Mouse (Mus musculus) telencephalon, adult 2 months (tissue): ENCODE measurements at regions not wholly inside any gene's neighbourhood (a gene's known extent, or its start where the extent isn't known, plus 50 kb on each side); places are given as distances from the start of the nearest gene placed in this dataset.
A peak's percentile ranks its signal among the peaks of the same experiment; 100 is the strongest.

Experiments used
- DNase-seq: peaks from one replicate; pipeline ENCODE4 v3.0.0-alpha.2; 2011; ENCODE audit warnings: low read depth, low spot score

DNA sequence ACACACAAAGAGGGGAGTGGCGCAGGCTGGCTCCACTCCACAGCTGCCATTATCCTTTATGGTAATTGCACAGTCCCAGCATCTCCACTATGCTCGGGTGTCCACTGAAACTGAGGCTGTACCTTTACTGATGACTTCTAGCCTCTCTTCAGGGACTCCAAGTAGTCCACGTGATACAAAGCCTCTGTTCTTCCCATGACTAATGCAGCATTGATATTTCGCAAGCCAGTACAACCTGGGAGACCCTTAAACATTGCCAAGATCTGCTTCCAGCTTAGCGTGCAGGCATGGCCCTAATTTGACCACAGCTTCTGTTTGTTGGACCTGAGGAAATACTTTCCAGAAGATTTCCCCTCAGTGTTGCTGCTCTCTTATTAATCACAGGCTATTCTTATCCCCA is 215.8 kb downstream of the Galc start:
- no peak for DNase-seq

DNA sequence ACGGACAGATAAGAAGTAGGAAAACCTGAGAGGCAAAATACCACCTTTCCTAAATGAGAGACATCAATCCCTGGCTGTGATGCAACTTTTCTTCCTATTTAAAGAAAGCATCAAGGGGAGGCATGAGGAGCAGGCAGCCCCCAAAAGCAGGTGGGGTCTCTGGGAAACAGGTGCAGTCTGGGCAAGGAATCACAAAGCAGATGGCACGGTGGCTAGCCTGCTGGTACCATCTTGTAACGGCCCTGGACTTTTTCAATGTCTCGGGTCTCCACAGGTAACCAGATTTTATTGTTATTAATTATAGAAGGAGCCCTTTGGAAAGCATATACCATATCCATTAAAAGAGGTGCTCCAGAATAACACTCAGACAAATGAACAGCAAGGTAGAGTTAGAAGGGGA is 219.6 kb downstream of the Galc start:
- DNase-seq: no peak

DNA sequence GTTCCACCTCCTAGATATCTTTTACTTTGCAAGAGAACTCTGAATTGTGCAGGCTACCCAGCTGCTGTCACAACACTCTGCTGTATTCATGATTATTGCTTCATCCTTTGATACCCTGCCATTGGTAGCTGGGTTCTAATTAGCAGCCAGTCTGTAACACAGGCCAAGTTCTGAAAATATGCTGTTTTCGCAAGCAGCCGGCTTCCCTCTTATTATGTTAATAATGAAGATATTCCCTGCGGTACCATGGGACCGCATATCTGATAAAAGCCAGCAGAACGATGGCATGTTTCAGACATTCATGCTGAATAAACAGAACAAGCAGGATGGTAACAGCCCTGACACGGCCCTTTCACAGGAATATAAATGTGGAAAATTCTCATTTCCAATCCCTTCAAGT is 235.6 kb downstream of the Galc start:
- DNase-seq: peak; percentile 39

DNA sequence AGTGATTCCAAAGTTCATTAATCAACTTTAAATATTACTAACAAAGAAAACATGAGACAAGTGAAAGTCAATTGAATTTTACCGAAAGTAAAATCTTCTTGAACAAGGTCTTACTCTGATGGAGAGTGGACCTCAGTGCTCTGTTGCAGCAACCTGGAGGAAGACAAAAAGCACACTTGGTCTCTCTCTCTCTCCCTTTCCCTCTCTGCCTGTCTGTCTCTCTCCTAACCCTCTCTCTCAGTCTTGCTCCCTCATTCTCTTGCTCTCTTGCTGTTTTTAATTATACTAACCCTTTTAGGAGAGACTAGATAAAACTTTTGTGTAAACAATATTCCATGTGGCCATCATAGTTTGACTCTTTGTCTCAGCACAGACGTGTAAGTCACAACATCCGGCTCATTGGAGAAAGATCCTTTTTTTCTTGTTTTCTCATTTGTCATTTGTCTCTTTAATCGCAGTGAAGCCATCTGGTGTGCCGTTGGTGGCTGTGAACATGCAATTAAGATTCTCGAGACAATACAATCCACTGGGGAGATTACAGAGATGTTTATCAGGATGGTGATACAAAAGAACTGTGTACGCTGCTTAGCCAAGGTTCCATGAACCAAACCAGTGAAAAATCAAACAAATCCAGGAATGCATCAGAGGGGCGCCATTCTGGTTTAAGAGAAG is 244.5 kb downstream of the Galc start:
- DNase-seq: no peak

DNA sequence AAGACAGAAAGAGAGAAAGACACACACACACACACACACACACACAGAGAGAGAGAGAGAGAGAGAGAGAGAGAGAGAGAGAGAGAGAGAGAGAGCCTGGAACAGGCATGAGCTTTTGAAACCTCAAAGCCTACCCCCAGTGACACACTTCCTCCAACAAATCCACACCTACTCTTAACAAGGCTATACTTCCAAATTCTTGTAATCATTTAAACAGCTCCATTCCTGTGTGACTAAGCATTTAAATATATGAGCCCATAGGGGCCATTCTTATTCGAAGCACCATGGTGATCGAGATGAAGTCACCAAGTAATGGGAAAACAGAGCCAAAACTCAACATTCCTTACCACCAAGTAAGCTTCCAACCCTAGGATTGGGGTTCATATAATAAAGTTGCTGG is 250.1 kb downstream of the Galc start:
- DNase-seq: no peak

DNA sequence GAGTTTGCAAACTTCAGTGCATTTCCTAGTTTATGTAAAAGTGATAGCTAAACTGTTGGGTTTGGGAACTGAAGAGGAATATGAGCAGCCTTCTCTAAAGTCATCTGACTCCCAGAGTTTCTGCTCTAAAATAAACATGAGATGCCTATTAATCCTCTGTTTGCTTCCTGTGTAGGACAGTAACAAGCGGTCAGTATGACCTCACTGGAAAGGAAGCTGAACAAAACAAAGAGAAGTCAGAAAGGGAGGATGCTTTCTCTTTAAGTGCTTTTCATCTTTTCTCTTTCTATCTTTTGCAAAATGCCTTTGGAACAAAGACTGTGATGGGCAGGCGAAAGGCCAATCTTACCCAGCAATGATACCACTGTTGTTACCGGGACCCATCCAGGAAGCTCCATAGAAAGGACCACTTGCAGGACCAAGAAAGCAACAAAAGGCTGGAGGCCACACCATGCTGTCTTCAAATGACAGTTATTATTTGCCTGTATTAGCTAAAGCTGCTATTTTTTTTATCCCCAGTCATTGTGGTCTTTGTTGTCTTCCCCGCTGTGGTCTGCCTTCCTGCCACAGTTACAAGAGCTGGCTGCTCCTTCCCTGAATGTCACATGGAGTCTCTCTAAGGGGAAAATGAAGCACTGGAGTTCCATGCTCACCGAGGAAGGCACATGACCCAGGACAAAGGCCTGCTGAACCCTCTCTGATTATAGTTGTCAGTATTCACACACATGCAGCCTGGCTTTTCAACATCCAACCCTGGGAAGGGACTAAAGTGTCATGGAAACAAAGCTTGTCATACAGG is 253.4 kb downstream of the Galc start:
- DNase-seq: no peak

DNA sequence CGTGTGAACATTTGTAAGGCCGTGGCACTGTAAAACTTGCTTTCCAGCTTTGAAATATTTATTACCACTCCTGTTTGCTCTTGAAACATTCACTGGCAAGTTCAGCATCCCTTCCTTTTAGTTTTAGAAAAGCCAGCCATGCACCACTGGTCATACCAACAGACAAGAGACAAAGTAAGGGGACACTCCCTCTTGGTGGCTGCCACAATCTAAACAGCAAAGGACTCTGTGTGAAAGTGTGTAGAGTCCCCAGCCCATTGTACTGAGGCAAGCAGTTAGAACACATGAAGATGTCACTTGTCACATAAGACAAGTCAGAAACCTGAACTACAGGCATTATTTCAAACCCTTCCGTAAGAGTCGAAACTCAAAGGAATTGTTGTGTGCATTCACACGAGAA is 257.0 kb downstream of the Galc start:
- no peak for DNase-seq

DNA sequence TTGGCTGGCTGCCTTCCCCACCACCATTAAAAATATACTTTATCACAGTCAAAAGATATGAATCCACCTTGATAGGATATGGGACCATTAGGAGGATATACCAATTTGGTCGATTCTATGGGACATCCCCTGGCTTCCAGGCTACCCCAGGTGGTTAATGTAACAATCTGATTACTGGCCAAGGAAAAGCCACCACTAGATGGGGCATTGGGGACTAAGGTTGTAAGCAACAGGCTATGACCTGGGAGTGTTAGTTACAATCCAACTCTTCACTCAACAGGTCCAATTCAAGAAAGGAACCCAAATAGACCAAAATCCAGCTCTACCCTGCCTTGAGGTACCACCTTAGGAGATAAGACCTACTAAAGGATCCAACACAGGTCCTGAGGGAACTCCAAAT is 264.4 kb downstream of the Galc start:
- no peak for DNase-seq

DNA sequence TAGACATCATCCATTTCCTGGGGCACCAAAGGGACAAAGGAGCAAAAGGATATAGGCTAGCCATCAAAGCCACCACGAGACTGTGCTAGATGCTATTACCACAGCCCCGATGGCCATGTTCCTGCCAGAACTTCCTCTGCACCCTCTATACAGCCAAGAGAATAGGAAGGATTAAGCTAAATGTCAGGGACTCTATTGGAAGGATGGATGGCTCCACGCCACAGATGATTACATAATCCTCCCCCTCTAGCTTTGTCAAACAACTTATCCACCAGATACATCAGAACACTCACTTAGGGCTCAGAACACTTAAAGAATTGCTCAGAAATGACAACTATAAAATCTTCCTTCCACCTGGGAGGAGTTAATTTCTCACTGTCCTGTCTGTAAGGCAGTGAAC is 265.3 kb downstream of the Galc start:
- DNase-seq: no peak

DNA sequence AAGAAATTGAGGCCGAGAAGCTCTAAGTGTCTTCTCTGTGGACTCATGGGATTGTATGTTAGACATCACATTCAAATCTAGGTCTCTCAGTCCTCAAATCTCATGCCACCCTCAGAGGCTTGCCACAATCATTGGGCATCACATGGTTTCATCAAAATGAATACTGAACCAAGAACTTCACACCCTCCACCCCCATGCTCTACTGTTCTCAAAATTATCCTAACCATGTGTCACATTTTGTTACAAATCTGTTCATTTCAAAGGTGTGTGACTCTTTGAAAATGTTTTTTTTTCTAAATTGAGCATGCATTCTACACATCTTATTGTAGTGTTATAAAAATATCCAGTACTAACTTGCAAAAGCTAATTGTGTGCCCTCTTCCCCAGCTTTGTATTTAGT is 275.9 kb downstream of the Galc start:
- peak; percentile 80 for DNase-seq

DNA sequence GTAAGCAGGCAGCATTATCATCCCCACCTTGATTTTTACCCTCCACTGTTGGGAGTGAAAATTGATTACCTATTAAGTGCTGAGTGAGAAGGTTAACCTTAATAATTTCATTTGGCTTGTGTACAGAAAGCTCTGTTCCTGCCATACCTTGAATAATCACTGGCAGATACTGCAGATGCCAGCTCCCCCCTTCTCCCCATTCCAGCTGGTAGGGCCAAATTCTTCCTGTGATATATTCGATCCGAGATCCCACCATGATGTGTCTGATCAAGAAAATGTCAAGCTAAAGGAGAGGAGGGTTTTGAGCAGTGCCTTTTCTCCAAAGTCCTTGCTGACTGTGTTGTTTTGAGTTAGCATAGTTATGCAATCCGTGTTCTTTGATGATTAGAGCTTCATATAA is 280.6 kb downstream of the Galc start:
- no peak for DNase-seq

DNA sequence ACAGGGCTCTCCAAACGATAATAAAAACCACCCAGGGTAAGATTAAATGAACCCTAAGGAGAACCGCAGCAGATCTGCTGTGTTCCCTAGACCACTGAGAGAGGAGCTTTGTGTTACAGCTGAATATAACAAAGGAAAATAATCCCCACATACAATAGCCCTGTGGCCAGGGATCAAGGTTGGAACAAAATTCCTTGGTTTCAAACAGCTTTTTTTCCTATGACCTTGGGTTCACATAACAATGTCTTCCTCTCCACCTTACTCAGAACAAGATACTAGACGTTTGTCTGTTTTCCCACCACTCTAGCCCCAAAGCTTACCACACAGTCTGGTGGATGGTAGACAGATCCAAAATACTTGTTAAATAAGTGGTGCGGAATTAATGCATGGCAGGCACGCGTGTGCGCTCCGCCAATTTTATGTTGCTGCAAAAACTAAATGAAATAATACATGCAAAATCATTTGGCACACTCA is 281.0 kb downstream of the Galc start:
- no peak for DNase-seq

DNA sequence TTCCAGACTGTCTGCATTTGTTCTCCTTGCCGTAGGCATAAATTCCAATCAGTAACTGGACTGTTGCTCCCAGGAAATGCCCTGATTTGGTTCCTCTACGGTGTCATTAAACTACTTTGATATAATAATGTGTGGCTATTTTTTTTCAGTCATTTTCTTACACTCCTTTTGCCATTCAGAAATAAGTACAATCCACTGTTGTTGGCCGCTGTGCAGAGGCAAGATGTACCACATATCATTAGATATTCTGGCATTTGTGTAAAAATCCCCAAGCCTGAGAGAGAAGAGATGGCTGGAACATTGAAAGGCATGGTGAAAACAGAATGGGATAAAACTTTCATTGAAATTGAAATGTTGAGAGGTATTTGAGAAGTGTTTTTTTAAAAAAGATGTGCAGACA is 281.6 kb downstream of the Galc start:
- no peak for DNase-seq

DNA sequence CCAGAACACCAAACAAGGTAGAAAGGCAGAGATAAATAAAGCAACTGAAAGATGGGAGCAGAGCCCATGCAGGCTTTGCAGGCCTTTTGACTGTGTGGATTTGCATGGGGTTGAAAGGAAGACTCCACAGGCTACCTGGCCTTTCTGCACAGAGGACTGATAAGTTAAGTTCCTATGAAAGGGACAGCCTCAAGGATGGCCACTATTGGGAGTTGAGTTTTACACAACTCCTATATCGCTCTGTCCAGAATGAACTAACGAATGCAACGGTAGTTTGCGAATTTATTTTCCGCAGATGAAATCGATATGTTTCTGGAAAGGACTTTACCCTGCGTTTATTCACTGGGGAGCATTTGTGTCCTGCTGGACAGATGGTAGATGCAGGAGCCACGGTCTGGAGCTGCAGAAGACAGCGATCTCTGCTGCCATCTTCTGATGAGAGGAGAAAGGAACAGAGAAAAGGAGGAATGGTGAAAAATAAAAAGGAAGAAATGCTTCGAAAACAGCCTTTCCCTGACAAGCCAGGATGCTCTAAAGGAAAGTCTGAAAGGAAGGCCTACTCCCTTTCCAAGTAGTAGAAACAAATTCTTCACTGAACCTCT is 285.2 kb downstream of the Galc start:
- peak; percentile 38 for DNase-seq

DNA sequence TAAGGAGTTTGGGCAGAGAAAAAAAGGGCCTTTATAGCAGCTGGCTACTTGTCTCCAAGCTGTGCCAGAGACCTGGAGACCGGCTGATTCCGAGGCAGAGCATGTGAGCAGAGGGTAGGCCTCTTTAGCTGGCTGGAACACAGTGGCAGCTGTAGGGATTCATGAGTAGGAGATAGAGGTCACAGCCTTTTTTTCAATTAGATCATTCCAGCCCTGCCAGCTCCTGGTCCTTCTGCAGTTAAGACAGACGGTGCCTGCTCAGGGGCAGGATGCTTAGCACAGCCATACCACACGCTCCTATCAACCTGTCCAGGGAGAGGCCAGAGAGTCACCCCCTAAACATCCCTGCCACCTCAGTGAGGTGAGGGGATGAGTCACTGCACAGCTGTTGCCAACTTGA is 302.1 kb downstream of the Galc start:
- no peak for DNase-seq

DNA sequence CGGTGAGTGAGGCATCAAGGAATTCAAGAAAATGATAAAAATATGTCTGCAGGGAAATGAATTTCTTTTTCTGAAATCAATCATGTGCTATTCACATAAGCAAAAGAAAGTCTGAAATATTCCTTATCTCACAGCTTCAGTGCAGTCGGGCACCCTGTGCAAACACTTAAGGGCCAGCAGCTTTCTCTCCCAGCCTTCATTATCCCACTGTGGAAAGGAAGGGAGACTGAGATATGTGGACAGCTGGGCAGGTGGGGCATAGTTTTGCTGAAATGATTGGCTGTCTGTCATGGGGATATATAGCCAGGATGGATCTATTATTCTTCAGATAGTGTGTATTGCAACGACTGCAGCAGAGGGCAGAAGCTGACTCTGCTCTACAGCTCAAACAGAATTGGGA is 305.9 kb downstream of the Galc start:
- no peak for DNase-seq

DNA sequence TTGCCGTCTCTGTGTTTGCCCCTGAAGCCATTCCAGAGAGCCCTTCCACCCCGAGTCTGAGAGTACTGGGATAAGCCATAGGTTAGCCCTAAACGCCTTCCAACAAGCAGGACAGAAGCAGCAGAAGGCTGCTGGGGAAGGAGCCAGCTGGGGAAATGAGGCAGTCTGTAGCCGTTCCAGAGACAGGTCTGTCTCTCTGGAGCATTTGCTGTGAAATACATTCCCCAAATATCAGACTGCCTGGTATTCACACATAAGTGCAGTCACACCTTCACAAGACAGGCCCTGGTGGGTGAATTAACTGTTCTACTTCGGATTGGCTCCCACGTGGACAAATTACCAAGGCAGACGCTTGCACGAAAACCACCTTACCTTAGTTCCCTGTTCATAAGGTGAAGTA is 307.1 kb downstream of the Galc start:
- DNase-seq: peak; percentile 32

DNA sequence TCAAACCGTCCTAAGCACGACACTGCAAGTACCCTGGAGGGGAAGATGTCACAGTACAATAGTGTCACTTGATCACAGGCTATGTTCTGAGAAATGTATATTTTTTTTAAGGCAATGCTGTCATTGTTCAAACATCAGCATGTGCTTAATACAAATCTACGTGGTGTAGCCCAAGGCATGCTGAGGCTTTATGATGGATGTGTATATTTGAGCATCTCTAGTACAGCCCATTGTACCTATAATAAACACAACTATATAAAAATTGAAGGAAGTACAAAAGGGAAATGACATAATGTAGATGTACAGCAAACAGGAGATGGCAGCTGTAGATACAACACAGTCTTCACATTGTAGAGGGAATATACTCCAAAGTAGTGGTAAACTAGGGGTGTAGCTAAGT is 309.2 kb downstream of the Galc start:
- no peak for DNase-seq

DNA sequence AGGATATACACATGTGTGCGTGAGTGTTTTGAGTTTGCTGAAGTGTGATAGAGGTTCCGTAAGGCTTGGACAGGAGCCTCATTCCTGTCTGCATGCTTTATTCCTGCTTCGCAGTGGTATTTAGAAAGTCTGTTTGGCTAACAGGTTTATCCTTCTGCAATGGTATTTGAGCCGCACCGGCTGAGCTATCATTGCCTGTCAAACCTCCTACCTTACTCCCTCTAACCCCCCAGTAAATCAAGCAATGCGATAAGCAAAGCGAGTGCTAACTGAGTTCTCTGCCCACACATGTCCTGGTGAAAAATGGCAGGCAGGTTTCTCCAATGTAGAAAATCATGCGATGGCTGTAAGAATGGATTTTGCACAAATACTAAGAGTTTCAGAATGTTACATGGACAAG is 311.8 kb downstream of the Galc start:
- DNase-seq: no peak

DNA sequence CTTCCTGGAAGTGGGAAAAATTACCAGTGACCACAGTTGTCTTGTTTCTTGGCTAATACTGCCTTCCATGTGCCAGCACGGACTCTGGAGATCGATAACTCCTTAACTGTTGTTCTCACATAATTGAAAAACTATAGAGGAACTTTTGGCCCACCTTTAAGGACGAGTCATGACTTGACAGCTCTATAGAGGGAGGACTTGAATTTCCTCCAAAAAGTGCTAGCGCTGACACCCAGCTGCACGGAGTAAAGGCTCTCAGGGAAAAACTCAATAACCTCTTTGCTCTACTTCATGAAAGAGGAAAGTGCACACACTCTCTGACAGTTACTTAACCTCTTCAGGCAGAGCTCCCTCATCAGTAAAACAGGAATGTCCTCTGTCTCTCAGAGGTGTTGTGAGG is 320.9 kb downstream of the Galc start:
- DNase-seq: no peak

DNA sequence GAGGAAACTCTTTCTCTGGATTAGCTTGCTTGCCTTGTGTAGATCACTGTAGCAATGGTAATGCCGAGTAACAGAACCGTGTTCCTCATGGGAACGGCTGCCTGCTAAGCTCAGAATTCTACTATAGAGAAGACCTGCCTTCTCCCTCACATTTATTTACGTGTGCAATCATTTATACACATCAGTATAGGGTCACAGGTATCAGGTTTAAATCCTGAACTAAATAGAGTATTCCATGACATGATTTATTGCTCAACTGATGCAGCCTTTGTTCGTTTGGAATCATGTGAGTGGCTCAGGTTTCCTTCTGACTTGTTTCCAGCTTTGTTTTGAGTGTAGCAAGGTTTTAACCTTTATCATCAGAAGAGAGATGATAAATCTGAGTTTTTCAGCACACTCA is 329.4 kb downstream of the Galc start:
- no peak for DNase-seq

DNA sequence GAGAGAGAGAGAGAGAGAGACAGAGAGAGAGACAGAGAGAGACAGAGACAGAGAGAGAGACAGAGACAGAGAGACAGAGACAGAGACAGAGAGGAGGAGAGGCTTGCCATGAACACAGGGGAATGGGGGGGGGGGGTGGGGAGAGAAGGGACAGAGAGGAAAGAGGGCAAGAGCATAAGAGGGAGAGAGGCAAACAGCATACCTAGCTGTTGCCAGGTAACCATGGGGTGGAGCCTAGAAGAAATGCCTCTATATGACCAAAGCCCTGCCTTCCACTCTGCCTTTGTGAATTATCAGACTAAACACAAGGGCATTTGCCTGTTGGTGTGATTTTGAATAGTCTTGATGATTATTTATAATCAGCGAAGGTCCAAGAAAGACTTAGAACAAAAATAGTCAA is 332.2 kb downstream of the Galc start:
- DNase-seq: no peak
